In genomic region chr11:96198642-96199041, GRCm38 (mm10) we compare ENCODE assay signal across 7 mouse cellular contexts. TPM values are rescaled to one million over a fixed set of nuclear protein-coding genes. Genes with fewer than 3 reads are reported as not detected.
A peak's percentile ranks its signal among the peaks of the same experiment; 100 is the strongest.
DNase-seq lines count a peak whose midpoint lies in the region; ATAC-seq and TF ChIP-seq lines count a peak whose summit lies in the region.

No protein-coding gene starts in this region.

- no peak overlapping the region for H3K4me3 ChIP-seq in kidney, postnatal 0 days (replicated peaks; ENCODE audit: low read depth, low read length)
- H3K4me3 ChIP-seq in E14TG2a.4 (replicated peaks; ENCODE audit: low read length) = no peak overlapping the region

- H3K9me3 ChIP-seq in kidney, postnatal 0 days (replicated peaks; ENCODE audit: low read length) = no peaks in the 10 kb centered on the region
- no peaks in the 10 kb centered on the region for H3K9me3 ChIP-seq in E14TG2a.4 (ENCODE audit: low read length)

- no peak for ATAC-seq in kidney, postnatal 0 days (replicated peaks; ENCODE audit: low FRiP score, low read depth)

- DNase-seq in kidney, postnatal 0 days (ENCODE audit: low spot score) = peak; percentile 73
- DNase-seq in kidney, adult 11 months = no peak
- peak; percentile 46 to 55 for DNase-seq in B cell, adult 2 months
- peak; percentile 54 to 58 for DNase-seq in kidney, postnatal 25 days
- peak; percentile 14 to 26 for DNase-seq in thymus, postnatal 36 days
- no peak for DNase-seq in cerebellum, adult 8-10 months

- peaks cover 91% of the 10 kb centered on the region for H3K27me3 ChIP-seq in kidney, postnatal 0 days (ENCODE audit: insufficient read depth, low read length)
- peaks cover 98% of the 10 kb centered on the region for H3K27me3 ChIP-seq in E14TG2a.4 (ENCODE audit: insufficient read depth, low read length)

- H3K4me2 ChIP-seq in kidney, postnatal 0 days (ENCODE audit: low read length) = no peak overlapping the region

- no peaks in the 10 kb centered on the region for H3K36me3 ChIP-seq in kidney, postnatal 0 days (ENCODE audit: insufficient read depth, low read length)
- no peaks in the 10 kb centered on the region for H3K36me3 ChIP-seq in E14TG2a.4 (ENCODE audit: insufficient read depth, low read length)

- peak; percentile 60 for TF ChIP-seq CTCF in kidney, postnatal 0 days (IDR thresholded peaks at IDR 0.05; ENCODE audit: low read depth)
- peak; percentile 33 for TF ChIP-seq CTCF in E14TG2a.4 (conservative IDR thresholded peaks at IDR 0.05; ENCODE audit: low read length)

- no peak overlapping the region for H3K9ac ChIP-seq in kidney, postnatal 0 days (ENCODE audit: low read depth, low read length)

- no peaks in the 10 kb centered on the region; the same call in 1 of the 2 replicates for H3K4me1 ChIP-seq in kidney, postnatal 0 days (replicated peaks; ENCODE audit: insufficient read depth, low read length)
- peaks cover 69% of the 10 kb centered on the region for H3K4me1 ChIP-seq in E14TG2a.4 (replicated peaks; ENCODE audit: low read depth, low read length)

- no peak overlapping the region for H3K27ac ChIP-seq in kidney, postnatal 0 days

- 1% methylated on average over 12 of the region's 12 CpGs for WGBS in kidney, postnatal 0 days

RNA-seq across cellular contexts. Expression of gene Hoxb13, which starts 4.5 kb away (rescaled TPM):
- not detected in 2 replicates for polyA plus RNA-seq in kidney, postnatal 0 days (2015; fragmentation: Nextera tagmentation; extraction: Ambion mirVana)

Comparison
In these comparisons a context has a peak if more than half of its experiments do, and no peak if none do; other contexts are left out.
1. DNase-seq: peak in kidney, postnatal 0 days (single experiment), B cell, adult 2 months (2 of 2), kidney, postnatal 25 days (2 of 2) and thymus, postnatal 36 days (2 of 2); none in kidney, adult 11 months (single experiment) and cerebellum, adult 8-10 months (single experiment).